Mouse (Mus musculus): ENCODE data around the gene Sh3gl2.

DNA sequence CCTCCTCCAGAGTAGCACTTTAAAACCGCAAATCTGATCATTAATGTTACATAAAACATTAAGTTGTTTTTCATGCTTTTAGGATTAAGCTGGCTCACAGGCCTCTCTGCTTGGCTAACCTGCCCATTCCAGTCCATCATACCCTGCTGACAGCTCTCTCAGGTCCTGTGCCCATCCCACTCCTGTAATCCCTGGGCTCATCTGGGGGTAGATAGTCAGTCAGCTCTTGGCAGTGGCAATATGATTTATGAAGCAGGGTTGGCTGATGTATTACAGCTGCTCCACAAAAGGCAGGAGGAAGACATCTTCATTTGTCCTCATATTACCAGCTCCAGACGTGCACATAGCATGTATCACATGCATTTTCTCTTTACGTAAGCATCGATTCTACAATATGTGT lies 158.3 kb downstream of the Sh3gl2 start:
- TF ChIP-seq CTCF (IDR thresholded peaks at IDR 0.05; ENCODE audit: low read depth, low read length): no peak
- no peak for TF ChIP-seq POLR2A (IDR thresholded peaks at IDR 0.05; ENCODE audit: insufficient read depth, low read length)
